Mouse (Mus musculus) heart, embryonic 16.5 days (tissue): ENCODE data around the gene Tradd. TPM values are rescaled to one million over a fixed set of nuclear protein-coding genes. Genes with fewer than 3 reads are reported as not detected.

Source experiments
- ATAC-seq: fragments of 200-750 bp; cut with Nextera tagmentation; replicated peaks from 2 replicates; pipeline ENCODE4 v1.8.0; 2017; ENCODE audit warnings: moderate number of reproducible peaks; ENCODE audit not compliant: insufficient read depth, low FRiP score; ENCODE audit errors: extremely low read depth
- H3K27ac ChIP-seq: fragments of 300-500 bp; sonication (generic); 2 replicates; pipeline ENCODE4 v1.5.1; 2014; ENCODE audit warnings: mild to moderate bottlenecking, low read length, control low read depth, moderate library complexity
- H3K27me3 ChIP-seq: fragments of 300-500 bp; sonication (generic); 2 replicates; pipeline ENCODE4 v1.6.1; 2014; ENCODE audit warnings: low read length, mixed read lengths; ENCODE audit not compliant: control insufficient read depth, insufficient read depth
- H3K36me3 ChIP-seq: fragments of 300-500 bp; sonication (generic); 2 replicates; pipeline ENCODE4 v1.6.1; 2014; ENCODE audit not compliant: control insufficient read depth, insufficient read depth
- H3K4me1 ChIP-seq: fragments of 300-500 bp; sonication (generic); 2 replicates; pipeline ENCODE4 v1.6.1; 2014; ENCODE audit warnings: low read length, mixed read lengths; ENCODE audit not compliant: control insufficient read depth, insufficient read depth
- H3K4me2 ChIP-seq: fragments of 300-500 bp; sonication (generic); 2 replicates; pipeline ENCODE4 v1.6.1; 2014; ENCODE audit warnings: low read depth, mild to moderate bottlenecking, control low read depth, low read length
- H3K4me3 ChIP-seq: fragments of 300-500 bp; sonication (generic); 2 replicates; pipeline ENCODE4 v1.5.1; 2014; ENCODE audit warnings: mild to moderate bottlenecking, control low read depth, low read length
- H3K9ac ChIP-seq: fragments of 300-500 bp; sonication (generic); 2 replicates; pipeline ENCODE4 v1.6.1; 2014; ENCODE audit warnings: low read length, control low read depth
- H3K9me3 ChIP-seq: fragments of 300-500 bp; sonication (generic); replicated peaks from 2 replicates; pipeline ENCODE4 v1.6.1; 2016; ENCODE audit warnings: low read length; ENCODE audit not compliant: control insufficient read depth
- WGBS: fragments of 180-500 bp; shearing (Covaris S2); extraction: QIAGEN DNeasy Blood & Tissue Kit; methylation state at CpG from one replicate; pipeline ENCODE4 v1.1.7; 2014; 5-methylcytosine and 5-hydroxymethylcytosine counted together
- polyA plus RNA-seq: library from polyadenylated mRNA; unstranded; fragments of >200 nt; fragmentation: Nextera tagmentation; extraction: Ambion mirVana; gene quantifications from 2 replicates; pipeline ENCODE4 v1.2.1, GENCODE M21; 2015

Gene Tradd
- 20.3 and 25.4 TPM in 2 replicates for polyA plus RNA-seq

GRCm38 (mm10) chr8:105264024-105264982 is at the start of gene Tradd, which contains the start of gene Fbxl8:
Gene Tradd (minus strand): TSS chr8:105264609.
Gene Fbxl8 (plus strand): TSS chr8:105264648.
- H3K9ac ChIP-seq = peak within 1 kb of the TSS; percentile 81
- no peak within 1 kb of the TSS for H3K27ac ChIP-seq
- peaks cover 37% of the 10 kb centered on the region for H3K27me3 ChIP-seq
- peak within 1 kb of the TSS; percentile 76 for H3K4me3 ChIP-seq
- no peaks in the 10 kb centered on the region for H3K36me3 ChIP-seq
- peak within 1 kb of the TSS; percentile 92 for H3K4me2 ChIP-seq
- H3K9me3 ChIP-seq = peaks cover 4% of the 10 kb centered on the region
- peak; percentile 65; the same call in 1 of the 2 replicates for ATAC-seq
- 1% methylated on average over 54 of the region's 54 CpGs for WGBS
- H3K4me1 ChIP-seq = peaks cover 29% of the 10 kb centered on the region

- no peak overlapping the region for H3K4me2 ChIP-seq
- ATAC-seq = peak; percentile 50
- WGBS = 56% methylated on average over 9 of the region's 9 CpGs
- H3K9ac ChIP-seq = no peak overlapping the region
- H3K4me1 ChIP-seq = peaks cover 27% of the 10 kb centered on the region
- H3K9me3 ChIP-seq = no peaks in the 10 kb centered on the region
- peaks cover 6% of the 10 kb centered on the region for H3K36me3 ChIP-seq
- H3K27me3 ChIP-seq = no peaks in the 10 kb centered on the region
- H3K4me3 ChIP-seq = no peak overlapping the region
- H3K27ac ChIP-seq = peak overlapping the region; percentile 32; the same call in 1 of the 2 replicates
Observed at GRCm38 (mm10) chr8:105313622-105314402, 49.4 kb upstream of the Tradd start.

GRCm38 (mm10) chr8:105312891-105313481 is 48.6 kb upstream of the Tradd start:
- Histone ChIP-seq H3K27ac (0 out of 2 replicates have a peak overlapping the region, but pooled peaks have one; percentile 32), H3K27me3 (no peaks in the 10 kb centered on the region), H3K9me3 (no peaks in the 10 kb centered on the region), H3K4me1 (peaks cover 26% of the 10 kb centered on the region), H3K36me3 (peaks cover 9% of the 10 kb centered on the region), H3K4me3 (no peak overlapping the region), H3K9ac (no peak overlapping the region), H3K4me2 (no peak overlapping the region)
- WGBS = 67% methylated on average over 8 of the region's 8 CpGs
- ATAC-seq = no peak

GRCm38 (mm10) chr8:105311718-105312117 is 47.3 kb upstream of the Tradd start:
- H3K4me3 ChIP-seq = no peak overlapping the region
- WGBS = 83% methylated on average over 1 of the region's 1 CpGs

DNA sequence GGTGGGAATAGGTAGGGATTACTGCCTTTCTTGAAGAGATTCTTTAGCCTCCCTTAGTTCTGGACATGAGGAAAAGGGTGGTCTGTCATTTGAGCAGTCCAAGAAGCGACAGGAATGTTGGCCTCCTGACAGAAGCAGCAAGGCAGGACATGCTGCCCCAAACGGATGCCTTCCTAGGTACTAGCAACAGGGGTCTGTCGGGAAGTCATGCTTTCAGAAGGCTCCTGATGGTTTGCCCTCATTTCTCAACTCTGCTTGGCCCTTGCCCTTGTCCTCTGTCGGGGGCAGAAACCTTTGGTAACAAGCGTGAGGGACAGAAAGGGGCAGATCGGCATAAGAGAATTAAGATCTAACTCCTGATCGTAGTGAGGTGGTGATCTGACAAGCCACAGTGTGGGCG is 45.7 kb upstream of the Tradd start:
- Histone ChIP-seq H3K36me3 (peaks cover 11% of the 10 kb centered on the region), H3K27ac (no peak overlapping the region), H3K4me2 (no peak overlapping the region), H3K27me3 (no peaks in the 10 kb centered on the region), H3K4me3 (no peak overlapping the region), H3K9ac (no peak overlapping the region), H3K9me3 (no peaks in the 10 kb centered on the region), H3K4me1 (peaks cover 34% of the 10 kb centered on the region)
- no peak for ATAC-seq
- WGBS = 80% methylated on average over 8 of the region's 8 CpGs

More at GRCm38 (mm10) chr8:105311718-105312117, 47.3 kb upstream of the Tradd start:
- Histone ChIP-seq H3K27ac (no peak overlapping the region), H3K27me3 (no peaks in the 10 kb centered on the region), H3K4me1 (peaks cover 24% of the 10 kb centered on the region), H3K4me2 (no peak overlapping the region), H3K9ac (no peak overlapping the region), H3K36me3 (peaks cover 11% of the 10 kb centered on the region), H3K9me3 (no peaks in the 10 kb centered on the region)
- ATAC-seq = no peak

DNA sequence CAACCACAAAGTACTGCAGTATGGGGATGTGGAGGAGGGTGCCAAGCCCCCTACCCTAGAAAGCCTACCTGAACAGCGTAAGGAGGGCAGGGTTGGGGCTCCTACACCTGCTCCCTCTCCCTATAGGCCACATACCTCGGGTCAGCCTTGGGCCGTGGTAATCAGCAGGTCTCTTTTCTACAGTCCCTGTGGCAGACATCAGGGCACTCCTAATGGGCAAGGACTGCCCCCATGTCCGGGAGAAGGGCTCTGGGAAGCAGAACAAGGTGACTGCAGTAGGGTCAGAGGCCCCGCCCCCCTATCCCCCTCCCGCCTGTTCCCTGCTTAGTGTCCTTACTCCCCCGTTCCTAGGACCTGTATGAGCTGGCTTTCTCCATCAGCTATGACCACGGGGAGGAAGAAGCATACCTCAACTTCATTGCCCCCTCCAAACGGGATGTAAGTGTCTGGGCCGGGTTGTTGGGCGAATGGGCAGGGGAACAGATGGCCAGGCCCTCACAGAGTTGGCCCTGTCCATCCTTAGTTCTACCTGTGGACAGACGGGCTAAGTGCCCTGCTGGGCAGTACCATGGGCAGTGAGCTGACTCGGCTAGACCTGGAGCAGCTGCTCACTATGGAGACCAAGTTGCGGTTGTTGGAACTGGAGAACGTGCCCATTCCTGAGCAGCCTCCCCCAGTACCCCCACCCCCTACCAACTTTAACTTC is 44.9 kb upstream of the Tradd start:
- no peak for ATAC-seq
- 79% methylated on average over 15 of the region's 15 CpGs for WGBS
- Histone ChIP-seq H3K9me3 (no peaks in the 10 kb centered on the region), H3K4me1 (peaks cover 38% of the 10 kb centered on the region), H3K4me2 (no peak overlapping the region), H3K27ac (no peak overlapping the region), H3K9ac (no peak overlapping the region), H3K36me3 (peaks cover 10% of the 10 kb centered on the region), H3K27me3 (no peaks in the 10 kb centered on the region), H3K4me3 (no peak overlapping the region)

- 94% methylated on average over 10 of the region's 10 CpGs for WGBS
- Histone ChIP-seq H3K27ac (no peak overlapping the region), H3K9ac (no peak overlapping the region), H3K9me3 (no peaks in the 10 kb centered on the region), H3K4me2 (no peak overlapping the region), H3K36me3 (peaks cover 13% of the 10 kb centered on the region), H3K27me3 (no peaks in the 10 kb centered on the region), H3K4me3 (no peak overlapping the region), H3K4me1 (peaks cover 37% of the 10 kb centered on the region)
- ATAC-seq = no peak
Observed at GRCm38 (mm10) chr8:105308428-105308827, 44.0 kb upstream of the Tradd start.

DNA sequence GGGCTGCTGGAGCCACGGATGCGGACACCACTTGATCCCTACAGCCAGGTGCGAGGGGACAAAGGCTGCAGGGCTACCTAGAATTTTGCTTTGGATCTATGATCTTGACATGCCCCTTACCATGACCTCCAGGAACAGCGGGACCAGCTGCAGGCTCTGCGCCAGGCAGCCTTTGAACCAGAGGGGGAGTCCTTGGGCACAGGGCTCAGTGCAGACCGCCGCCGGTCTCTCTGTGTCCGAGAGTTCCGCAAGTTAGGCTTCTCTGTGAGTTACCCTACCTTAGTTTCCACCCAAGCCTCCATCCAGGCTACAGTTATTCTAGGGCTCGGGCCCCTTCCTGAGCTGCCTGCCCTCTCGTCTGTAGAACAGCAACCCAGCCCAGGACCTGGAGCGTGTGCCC is 43.3 kb upstream of the Tradd start:
- Histone ChIP-seq H3K9me3 (no peaks in the 10 kb centered on the region), H3K27ac (no peak overlapping the region), H3K27me3 (no peaks in the 10 kb centered on the region), H3K4me1 (peaks cover 32% of the 10 kb centered on the region), H3K4me2 (no peak overlapping the region), H3K36me3 (peaks cover 17% of the 10 kb centered on the region), H3K4me3 (no peak overlapping the region), H3K9ac (no peak overlapping the region)
- ATAC-seq = no peak
- 97% methylated on average over 13 of the region's 13 CpGs for WGBS
